Mouse (Mus musculus): Measurements from ENCODE around the gene Meioc.
"Not testable (repeated sequence)": the region's sequence is repeated elsewhere in the genome, so short reads cannot be mapped to it uniquely, and the experiment has no call there.

Gene Meioc

GRCm38 (mm10) chr11:102665637-102666435, 2.3 kb downstream of the Meioc start:
- no peak for DNase-seq (ENCODE audit: low spot score in 2 of 2)

- DNase-seq (ENCODE audit: low spot score in 2 of 2) = peak; percentile 16 to 44
Measured at GRCm38 (mm10) chr11:102690162-102690561, 26.6 kb downstream of the Meioc start.

GRCm38 (mm10) chr11:102695289-102695688, 31.8 kb downstream of the Meioc start:
- no peak for DNase-seq (ENCODE audit: low spot score in 2 of 2)

- DNase-seq (ENCODE audit: low spot score in 2 of 2) = peak; percentile 73 to 93
Measured at GRCm38 (mm10) chr11:102697338-102698017, 34.0 kb downstream of the Meioc start, which contains the start of gene Ccdc43. Gene Ccdc43 (minus strand): TSS chr11:102697782.

DNA sequence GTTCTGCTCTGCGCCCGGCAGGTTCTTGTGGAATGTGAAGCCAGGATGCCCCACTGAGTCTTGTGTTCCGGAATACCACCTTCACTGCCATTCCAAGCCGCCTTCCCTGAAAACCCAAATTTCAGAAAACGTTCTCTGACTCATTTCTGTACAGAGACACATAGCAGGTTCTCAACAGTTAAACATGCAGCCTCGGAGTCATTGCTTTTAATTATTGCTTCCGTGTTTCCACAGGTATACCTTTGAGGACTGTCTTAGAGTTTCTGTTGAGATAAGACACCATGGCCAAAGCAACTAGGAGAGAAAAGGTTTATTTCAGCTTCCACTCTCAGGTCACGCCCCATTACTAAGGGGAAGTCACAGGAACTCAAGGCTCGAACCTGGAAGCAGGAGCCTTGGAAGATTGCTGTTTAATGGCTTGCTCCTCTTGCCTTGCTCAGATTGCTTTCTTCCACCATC, 34.5 kb downstream of the Meioc start:
- DNase-seq (ENCODE audit: low spot score in 2 of 2) = no peak

DNA sequence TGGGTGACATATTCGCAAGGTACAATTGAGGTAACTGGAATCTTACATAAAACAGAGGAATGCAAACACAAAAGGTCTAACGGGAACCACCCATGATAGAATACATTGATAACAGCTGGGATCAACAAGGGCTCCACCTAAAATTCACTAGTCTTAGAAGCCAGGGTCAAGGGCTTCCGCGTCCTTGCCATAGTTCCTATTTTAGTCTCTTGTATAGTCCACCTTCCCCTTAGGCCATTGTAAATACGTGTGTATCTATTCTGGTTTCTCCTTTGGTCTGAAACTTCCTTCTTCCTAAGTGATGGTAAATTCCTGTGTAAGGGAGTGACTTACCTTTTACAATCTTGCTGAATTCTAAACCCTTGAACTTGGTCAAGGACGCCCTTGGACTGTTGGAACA, 38.7 kb downstream of the Meioc start:
- not testable (repeated sequence) for DNase-seq (ENCODE audit: low spot score in 2 of 2)

DNA sequence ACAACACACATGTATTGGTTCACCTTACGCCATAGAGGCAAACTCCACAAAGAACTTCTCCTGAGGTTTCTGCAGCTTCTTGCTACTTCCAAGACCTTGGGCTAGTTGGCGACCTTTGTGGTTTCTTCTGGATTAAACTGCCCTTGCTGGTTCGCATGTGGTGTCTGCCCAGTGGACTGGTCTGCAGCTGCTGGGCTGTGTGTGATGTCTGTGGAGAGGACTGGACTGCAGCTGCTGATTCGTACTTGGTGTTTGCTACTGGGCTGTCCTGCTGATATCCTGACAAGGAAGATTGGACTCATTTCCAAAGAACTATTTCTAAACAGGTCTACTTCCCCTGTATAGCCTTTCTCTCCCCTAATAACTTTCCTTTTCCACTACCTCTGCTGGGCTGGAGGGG, 48.9 kb downstream of the Meioc start:
- DNase-seq (ENCODE audit: low spot score in 2 of 2) = no peak

DNA sequence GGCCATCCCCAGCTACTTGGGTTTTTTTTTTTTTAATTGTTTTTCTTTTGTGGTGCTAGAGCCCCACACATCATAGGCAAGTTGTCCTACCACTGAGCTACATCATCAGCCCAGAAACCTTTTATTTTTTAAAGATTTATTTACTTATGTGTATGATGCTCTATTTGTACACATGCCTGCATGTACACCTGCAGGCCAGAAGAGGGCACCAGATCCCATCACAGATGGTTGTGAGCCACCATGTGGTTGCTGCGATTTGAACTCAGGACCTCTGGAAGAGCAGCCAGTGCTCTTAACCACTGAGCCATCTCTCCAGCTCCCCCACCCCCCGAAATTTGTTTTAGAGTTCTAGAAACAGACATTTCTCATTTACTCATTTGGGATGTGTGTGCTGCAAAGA, 51.1 kb downstream of the Meioc start:
- not testable (repeated sequence) for DNase-seq (ENCODE audit: low spot score in 2 of 2)

GRCm38 (mm10) chr11:102716135-102716534, 52.6 kb downstream of the Meioc start:
- no peak for DNase-seq (ENCODE audit: low spot score in 2 of 2)

DNA sequence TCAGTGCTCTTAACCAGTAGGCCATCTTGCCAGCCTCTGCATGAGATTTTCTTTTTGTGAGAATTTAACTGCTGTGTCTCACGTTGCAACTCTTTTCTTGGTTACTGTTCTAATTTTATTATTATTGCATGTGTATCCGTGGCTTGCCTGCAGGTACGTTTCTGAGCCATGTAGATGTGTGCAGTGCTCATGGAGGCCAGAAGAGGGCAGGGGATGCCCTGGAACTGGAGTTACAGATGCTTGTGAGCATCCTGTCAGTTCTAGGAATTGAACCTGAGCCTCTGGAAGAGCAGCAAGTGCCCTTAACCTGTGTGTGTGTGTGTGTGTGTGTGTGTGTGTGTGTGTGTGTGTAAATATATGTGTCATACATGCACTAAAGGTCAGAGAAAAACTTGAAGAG, 62.1 kb downstream of the Meioc start:
- no peak for DNase-seq (ENCODE audit: low spot score in 2 of 2)

GRCm38 (mm10) chr11:102728614-102729013, 65.1 kb downstream of the Meioc start:
- peak in 1 of 2 experiments; percentile 16 for DNase-seq (ENCODE audit: low spot score in 2 of 2)

DNA sequence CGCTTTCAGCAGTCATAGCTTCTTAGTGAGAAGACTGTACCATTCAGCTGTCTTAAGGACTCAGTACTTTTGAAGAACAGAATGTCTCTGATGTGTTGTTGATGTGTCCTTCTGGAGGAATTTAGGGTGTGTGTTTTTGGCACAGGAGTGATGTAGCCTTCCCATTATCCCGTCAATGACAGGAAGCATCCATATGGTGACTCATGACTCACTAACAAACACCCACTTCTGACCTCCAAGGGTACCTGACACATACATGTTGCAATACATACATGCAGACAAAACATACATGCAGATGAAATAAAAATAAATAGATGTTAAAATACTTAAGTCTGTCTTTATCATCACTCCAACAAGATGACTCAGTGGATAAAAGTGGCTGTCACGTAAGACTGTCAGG, 66.3 kb downstream of the Meioc start:
- DNase-seq (ENCODE audit: low spot score in 2 of 2) = no peak

GRCm38 (mm10) chr11:102731366-102731765, 67.8 kb downstream of the Meioc start:
- no peak for DNase-seq (ENCODE audit: low spot score in 2 of 2)

All from urinary bladder, adult 18-20 months (tissue).